16 mouse cellular contexts compared by ENCODE assay signal in the genomic region with DNA sequence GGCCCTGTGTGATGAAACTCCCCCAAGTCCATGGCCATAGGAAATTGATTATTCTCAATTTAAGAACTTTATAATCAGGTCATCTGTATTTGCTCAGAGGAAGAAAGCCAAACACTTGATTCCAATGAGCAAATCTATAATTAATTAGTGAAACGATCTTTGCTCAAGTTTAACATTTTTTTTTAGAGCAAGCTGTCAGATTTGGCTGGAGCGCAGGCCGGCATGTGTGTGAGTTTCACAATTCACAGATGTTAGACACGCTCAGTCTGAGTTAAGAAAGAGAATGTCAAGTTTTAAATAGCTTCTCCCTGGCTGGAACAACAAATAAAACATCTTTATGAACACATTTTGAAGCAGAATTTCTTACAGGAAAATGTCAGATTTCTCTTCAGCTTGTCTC. TPM values are rescaled to one million over a fixed set of nuclear protein-coding genes. Genes with fewer than 3 reads are reported as not detected.
DNase-seq lines count a peak whose midpoint lies in the region.
"Had no signal": no experiment of that assay in that cellular context is flagged by ENCODE, and none has a peak within 500 bp of the region (broad histone marks: within the 10 kb centered on the region; RNA-seq: fewer than 3 reads in every experiment).

No protein-coding gene starts in this region.

- H3K27ac ChIP-seq in heart, embryonic 10.5 days, result no peak overlapping the region
- H3K27ac ChIP-seq: forebrain, embryonic 12.5 days; liver, embryonic 14.5 days had no signal

- peak; percentile 9 to 22 for DNase-seq in heart, postnatal 10 days
- DNase-seq in heart, embryonic 10.5 days (ENCODE audit: low spot score), result no peak
- peak; percentile 18 for DNase-seq in NIH3T3 (ENCODE audit: low read depth)
- DNase-seq in gastrocnemius, postnatal 25 days, result peak; percentile 9
- DNase-seq in lung, postnatal 14 days, result peak; percentile 7
- no peak for DNase-seq in urinary bladder, postnatal 4 days (ENCODE audit: low spot score in 2 of 2)
- DNase-seq in thymus, postnatal 36 days, result no peak
- DNase-seq in cerebellum, adult 11 months, result no peak
- DNase-seq: adrenal gland, postnatal 36 days; cerebellum, adult 9-10 months; heart, adult 11 months; kidney, adult 9 months had no signal

- WGBS in heart, embryonic 10.5 days, result 79% methylated on average over 4 of the region's 4 CpGs

- H3K9me3 ChIP-seq in heart, embryonic 10.5 days, result no peaks in the 10 kb centered on the region
- H3K9me3 ChIP-seq: forebrain, embryonic 12.5 days; megakaryocyte, embryonic 14.5 days had no signal

- no peaks in the 10 kb centered on the region for H3K4me1 ChIP-seq in heart, embryonic 10.5 days
- H3K4me1 ChIP-seq: forebrain, embryonic 12.5 days; megakaryocyte, embryonic 14.5 days had no signal

- H3K27me3 ChIP-seq in heart, embryonic 10.5 days (ENCODE audit: insufficient read depth, poor library complexity, severe bottlenecking), result no peaks in the 10 kb centered on the region
- H3K27me3 ChIP-seq: forebrain, embryonic 12.5 days; megakaryocyte, embryonic 14.5 days had no signal

- H3K36me3 ChIP-seq in heart, embryonic 10.5 days, result no peaks in the 10 kb centered on the region
- H3K36me3 ChIP-seq: forebrain, embryonic 12.5 days had no signal

- intact Hi-C loops in heart, postnatal 10 days (cut with DNase I), result loop anchor here (10.0 kb wide), 2 partner anchors 238 to 308 kb away; no protein-coding TSS in a partner anchor

- no peak overlapping the region for H3K4me3 ChIP-seq in heart, embryonic 10.5 days
- H3K4me3 ChIP-seq: forebrain, embryonic 12.5 days; megakaryocyte, embryonic 14.5 days; myocyte had no signal

RNA-seq across cellular contexts. Expression of gene Trp63, which starts 1.0 kb away (rescaled TPM):
- 1 to 10 TPM; 1.0 to 1.1 TPM for total RNA-seq in heart, postnatal 10 days (2021)
- polyA plus RNA-seq in heart, embryonic 10.5 days (2016; fragmentation: Nextera tagmentation; extraction: Ambion mirVana), result 1.7 and 5.7 TPM in 2 replicates
- 1 to 10 TPM; 6.5 to 8.0 TPM for total RNA-seq in gastrocnemius, postnatal 25 days (2021)

Comparison
In these comparisons a context has a peak if more than half of its experiments do, and no peak if none do; other contexts are left out.
1. DNase-seq: peak in heart, postnatal 10 days (2 of 2), NIH3T3 (single experiment), gastrocnemius, postnatal 25 days (single experiment) and lung, postnatal 14 days (single experiment); none in heart, embryonic 10.5 days (single experiment), urinary bladder, postnatal 4 days (0 of 2), thymus, postnatal 36 days (0 of 2) and cerebellum, adult 11 months (single experiment).